Mouse (Mus musculus) embryonic fibroblast, embryonic 13.5 days (primary cell): ENCODE results near the gene Btf3.

Source experiments
- CTCF ChIP-seq: IDR thresholded peaks from 2 replicates; pipeline ENCODE4 v1.5.1; 2011; ENCODE audit warnings: mild to moderate bottlenecking, control low read depth, low read length, moderate library complexity, borderline replicate concordance; ENCODE audit not compliant: insufficient read depth
- POLR2A ChIP-seq: IDR thresholded peaks from 2 replicates; pipeline ENCODE4 v1.6.1; 2011; ENCODE audit warnings: low read depth, mild to moderate bottlenecking, control low read depth, low read length, moderate library complexity

DNA sequence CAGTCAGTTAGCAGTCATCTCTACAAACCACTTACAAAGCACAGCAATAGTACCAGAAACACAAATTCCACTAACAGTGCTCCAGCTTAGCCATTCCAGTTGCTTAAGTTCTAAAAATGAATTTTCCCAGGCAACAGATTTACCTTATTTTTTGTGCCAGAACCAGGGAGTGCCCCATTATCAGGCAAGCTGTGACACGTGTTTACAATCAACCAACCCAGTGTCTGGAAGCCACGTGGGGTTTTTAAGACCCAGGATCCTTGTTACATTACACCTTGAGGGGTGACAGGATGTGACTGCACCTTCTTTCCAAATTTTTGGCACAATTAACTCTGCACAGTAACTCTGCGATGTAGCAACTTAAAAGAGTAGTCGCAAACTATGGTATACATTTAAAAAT, 8.1 kb downstream of the Btf3 start:
- TF ChIP-seq CTCF (no peak), POLR2A (no peak)
